Mouse (Mus musculus): Measurements from ENCODE around the gene Gan. TPM values are rescaled to one million over a fixed set of nuclear protein-coding genes. Genes with fewer than 3 reads are reported as not detected.
A peak's percentile ranks its signal among the peaks of the same experiment; 100 is the strongest.

The Gan gene
- total and polyA plus RNA-seq, 2 experiments from 2014 or later: 4.8 to 13.6 TPM

- H3K4me3 ChIP-seq (ENCODE audit: low read depth, low read length): no peak overlapping the region
- H3K4me1 ChIP-seq (ENCODE audit: insufficient read depth): no peaks in the 10 kb centered on the region
- H3K27me3 ChIP-seq (ENCODE audit: insufficient read depth, low read length): no peaks in the 10 kb centered on the region
- ATAC-seq (no peak), DNase-seq (no peak)
- H3K27ac ChIP-seq (ENCODE audit: low read depth, low read length): no peak overlapping the region
- no peaks in the 10 kb centered on the region for H3K36me3 ChIP-seq (ENCODE audit: insufficient read depth)
- 15% methylated on average over 13 of the region's 13 CpGs for WGBS
- H3K9me3 ChIP-seq (ENCODE audit: low read length): no peaks in the 10 kb centered on the region
- TF ChIP-seq CTCF (IDR thresholded peaks at IDR 0.05; ENCODE audit: low read depth): peak; percentile 30
- H3K4me2 ChIP-seq (ENCODE audit: low read depth): no peak overlapping the region
- no peak overlapping the region for H3K9ac ChIP-seq
Measured at GRCm38 (mm10) chr8:117115676-117116446, 42.1 kb upstream of the Gan start.

- Histone ChIP-seq H3K4me3 (ENCODE audit: low read depth, low read length) (no peak overlapping the region), H3K27ac (ENCODE audit: low read depth, low read length) (no peak overlapping the region), H3K36me3 (ENCODE audit: insufficient read depth) (no peaks in the 10 kb centered on the region), H3K4me2 (ENCODE audit: low read depth) (no peak overlapping the region), H3K9me3 (ENCODE audit: low read length) (no peaks in the 10 kb centered on the region), H3K9ac (no peak overlapping the region), H3K27me3 (ENCODE audit: insufficient read depth, low read length) (no peaks in the 10 kb centered on the region), H3K4me1 (ENCODE audit: insufficient read depth) (no peaks in the 10 kb centered on the region)
- ATAC-seq (no peak), DNase-seq (no peak)
- 81% methylated on average over 7 of the region's 7 CpGs for WGBS
- TF ChIP-seq CTCF (IDR thresholded peaks at IDR 0.05; ENCODE audit: low read depth): no peak
Measured at GRCm38 (mm10) chr8:117116534-117116933, 41.4 kb upstream of the Gan start.

- H3K9me3 ChIP-seq (ENCODE audit: low read length): no peaks in the 10 kb centered on the region
- ATAC-seq (no peak), DNase-seq (no peak)
- no peak overlapping the region for H3K27ac ChIP-seq (ENCODE audit: low read depth, low read length)
- H3K4me1 ChIP-seq (ENCODE audit: insufficient read depth): no peaks in the 10 kb centered on the region
- H3K36me3 ChIP-seq (ENCODE audit: insufficient read depth): no peaks in the 10 kb centered on the region
- no peak for TF ChIP-seq CTCF (IDR thresholded peaks at IDR 0.05; ENCODE audit: low read depth)
- no peak overlapping the region for H3K9ac ChIP-seq
- no peaks in the 10 kb centered on the region for H3K27me3 ChIP-seq (ENCODE audit: insufficient read depth, low read length)
- no peak overlapping the region for H3K4me3 ChIP-seq (ENCODE audit: low read depth, low read length)
- H3K4me2 ChIP-seq (ENCODE audit: low read depth): no peak overlapping the region
- 83% methylated on average over 9 of the region's 9 CpGs for WGBS
Measured at GRCm38 (mm10) chr8:117118409-117118808, 39.5 kb upstream of the Gan start.

GRCm38 (mm10) chr8:117121277-117121676, 36.7 kb upstream of the Gan start:
- Histone ChIP-seq H3K9me3 (ENCODE audit: low read length) (no peaks in the 10 kb centered on the region), H3K4me1 (ENCODE audit: insufficient read depth) (no peaks in the 10 kb centered on the region), H3K27me3 (ENCODE audit: insufficient read depth, low read length) (no peaks in the 10 kb centered on the region), H3K36me3 (ENCODE audit: insufficient read depth) (no peaks in the 10 kb centered on the region), H3K27ac (ENCODE audit: low read depth, low read length) (no peak overlapping the region), H3K4me3 (ENCODE audit: low read depth, low read length) (no peak overlapping the region), H3K4me2 (ENCODE audit: low read depth) (no peak overlapping the region), H3K9ac (no peak overlapping the region)
- TF ChIP-seq CTCF (IDR thresholded peaks at IDR 0.05; ENCODE audit: low read depth): no peak
- no peak for ATAC-seq
- DNase-seq: no peak
- 65% methylated on average over 8 of the region's 8 CpGs for WGBS

GRCm38 (mm10) chr8:117123850-117124633, 33.9 kb upstream of the Gan start:
- no peak for TF ChIP-seq CTCF (IDR thresholded peaks at IDR 0.05; ENCODE audit: low read depth)
- Histone ChIP-seq H3K9me3 (ENCODE audit: low read length) (no peaks in the 10 kb centered on the region), H3K4me1 (ENCODE audit: insufficient read depth) (no peaks in the 10 kb centered on the region), H3K9ac (no peak overlapping the region), H3K36me3 (ENCODE audit: insufficient read depth) (no peaks in the 10 kb centered on the region), H3K4me3 (ENCODE audit: low read depth, low read length) (no peak overlapping the region), H3K27me3 (ENCODE audit: insufficient read depth, low read length) (no peaks in the 10 kb centered on the region), H3K4me2 (ENCODE audit: low read depth) (no peak overlapping the region), H3K27ac (ENCODE audit: low read depth, low read length) (no peak overlapping the region)
- WGBS: 74% methylated on average over 13 of the region's 13 CpGs
- DNase-seq (no peak), ATAC-seq (no peak)

- H3K4me3 ChIP-seq (ENCODE audit: low read depth, low read length): no peak overlapping the region
- no peak for TF ChIP-seq CTCF (IDR thresholded peaks at IDR 0.05; ENCODE audit: low read depth)
- ATAC-seq (no peak), DNase-seq (no peak)
- WGBS: 93% methylated on average over 3 of the region's 3 CpGs
- no peak overlapping the region for H3K9ac ChIP-seq
- H3K27me3 ChIP-seq (ENCODE audit: insufficient read depth, low read length): no peaks in the 10 kb centered on the region
- no peak overlapping the region for H3K4me2 ChIP-seq (ENCODE audit: low read depth)
- H3K9me3 ChIP-seq (ENCODE audit: low read length): no peaks in the 10 kb centered on the region
- H3K27ac ChIP-seq (ENCODE audit: low read depth, low read length): no peak overlapping the region
- no peaks in the 10 kb centered on the region for H3K4me1 ChIP-seq (ENCODE audit: insufficient read depth)
- H3K36me3 ChIP-seq (ENCODE audit: insufficient read depth): no peaks in the 10 kb centered on the region
Measured at GRCm38 (mm10) chr8:117125854-117126253, 32.1 kb upstream of the Gan start.

GRCm38 (mm10) chr8:117126411-117126810, 31.5 kb upstream of the Gan start:
- no peaks in the 10 kb centered on the region for H3K27me3 ChIP-seq (ENCODE audit: insufficient read depth, low read length)
- no peak for TF ChIP-seq CTCF (IDR thresholded peaks at IDR 0.05; ENCODE audit: low read depth)
- ATAC-seq: no peak
- WGBS: 93% methylated on average over 3 of the region's 3 CpGs
- no peaks in the 10 kb centered on the region for H3K36me3 ChIP-seq (ENCODE audit: insufficient read depth)
- H3K4me2 ChIP-seq (ENCODE audit: low read depth): no peak overlapping the region
- H3K27ac ChIP-seq (ENCODE audit: low read depth, low read length): no peak overlapping the region
- no peak overlapping the region for H3K9ac ChIP-seq
- no peak for DNase-seq
- no peak overlapping the region for H3K4me3 ChIP-seq (ENCODE audit: low read depth, low read length)
- no peaks in the 10 kb centered on the region for H3K9me3 ChIP-seq (ENCODE audit: low read length)
- H3K4me1 ChIP-seq (ENCODE audit: insufficient read depth): no peaks in the 10 kb centered on the region
